14 mouse cellular contexts compared by ENCODE assay signal in the genomic region with DNA sequence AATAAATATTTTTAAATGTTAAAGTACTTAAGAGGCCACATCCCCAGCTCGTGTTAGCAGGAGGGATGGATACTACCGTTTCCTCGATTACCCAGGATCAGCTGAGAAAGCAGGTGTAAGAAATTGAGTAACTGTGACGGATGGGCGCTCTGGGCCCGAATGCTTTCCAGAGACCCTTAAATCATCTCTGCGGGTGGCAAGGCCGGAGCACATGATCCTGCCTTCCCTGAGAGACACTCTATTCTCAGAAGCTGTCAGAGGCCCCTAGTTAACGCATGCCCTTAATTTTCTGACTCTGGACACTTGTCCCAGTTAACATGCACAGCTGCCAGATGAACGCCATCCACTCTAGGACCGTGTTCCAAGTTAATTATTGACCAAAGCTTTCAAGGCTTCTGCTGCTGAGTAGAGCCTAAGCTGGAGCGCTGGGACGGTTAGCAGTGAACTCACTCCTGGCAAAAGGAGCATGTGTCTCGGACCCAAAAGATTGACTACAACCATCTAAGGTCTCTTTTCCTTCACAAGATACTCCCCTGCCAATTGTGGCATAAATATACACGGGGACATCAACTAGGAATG. TPM values are rescaled to one million over a fixed set of nuclear protein-coding genes. Genes with fewer than 3 reads are reported as not detected.
A peak's percentile ranks its signal among the peaks of the same experiment; 100 is the strongest.
DNase-seq lines count a peak whose midpoint lies in the region; ATAC-seq lines count a peak whose summit lies in the region.
"Had no signal": no experiment of that assay in that cellular context is flagged by ENCODE, and none has a peak within 500 bp of the region (broad histone marks: within the 10 kb centered on the region; RNA-seq: fewer than 3 reads in every experiment).

No protein-coding gene starts in this region.

- H3K4me2 ChIP-seq in intestine, embryonic 16.5 days (ENCODE audit: low read depth, low read length): no peak overlapping the region
- H3K4me2 ChIP-seq in neural tube, embryonic 13.5 days: no peak overlapping the region
- H3K4me2 ChIP-seq: heart, embryonic 13.5 days; midbrain, embryonic 12.5 days had no signal

- H3K36me3 ChIP-seq in intestine, embryonic 16.5 days (ENCODE audit: control insufficient read depth, insufficient read depth, low read length): no peaks in the 10 kb centered on the region
- no peaks in the 10 kb centered on the region for H3K36me3 ChIP-seq in neural tube, embryonic 13.5 days
- no peaks in the 10 kb centered on the region for H3K36me3 ChIP-seq in heart, embryonic 10.5 days
- H3K36me3 ChIP-seq: heart, embryonic 13.5 days; midbrain, embryonic 12.5 days had no signal

- H3K9me3 ChIP-seq in intestine, embryonic 16.5 days (ENCODE audit: control insufficient read depth, low read length): no peaks in the 10 kb centered on the region
- no peaks in the 10 kb centered on the region for H3K9me3 ChIP-seq in neural tube, embryonic 13.5 days
- no peaks in the 10 kb centered on the region for H3K9me3 ChIP-seq in heart, embryonic 10.5 days
- H3K9me3 ChIP-seq: heart, embryonic 13.5 days; midbrain, embryonic 12.5 days had no signal

- ATAC-seq in intestine, embryonic 16.5 days: peak; percentile 87
- ATAC-seq in neural tube, embryonic 13.5 days (ENCODE audit: low read depth): peak; percentile 34; the same call in 1 of the 2 replicates
- ATAC-seq: hindbrain, embryonic 16.5 days had no signal

- no peak overlapping the region for H3K27ac ChIP-seq in intestine, embryonic 16.5 days (ENCODE audit: low read length)
- H3K27ac ChIP-seq in neural tube, embryonic 13.5 days (replicated peaks): 0 out of 2 replicates have a peak overlapping the region, but pooled peaks have one; percentile 5
- H3K27ac ChIP-seq in heart, embryonic 10.5 days: no peak overlapping the region
- H3K27ac ChIP-seq: heart, embryonic 13.5 days; midbrain, embryonic 12.5 days had no signal

- no peak overlapping the region for H3K4me3 ChIP-seq in intestine, embryonic 16.5 days (ENCODE audit: low read length)
- no peak overlapping the region for H3K4me3 ChIP-seq in neural tube, embryonic 13.5 days
- no peak overlapping the region for H3K4me3 ChIP-seq in heart, embryonic 10.5 days
- H3K4me3 ChIP-seq: heart, embryonic 13.5 days; midbrain, embryonic 12.5 days had no signal

- intact Hi-C loops in left cerebral cortex, postnatal 10 days (cut with DNase I): no loop called here

- no peak overlapping the region for H3K9ac ChIP-seq in intestine, embryonic 16.5 days (ENCODE audit: low read depth, low read length)
- H3K9ac ChIP-seq in neural tube, embryonic 13.5 days: no peak overlapping the region
- H3K9ac ChIP-seq: heart, embryonic 13.5 days; midbrain, embryonic 12.5 days had no signal

- WGBS in intestine, embryonic 16.5 days: 54% methylated on average over 15 of the region's 15 CpGs
- WGBS in neural tube, embryonic 13.5 days: 31% methylated on average over 15 of the region's 15 CpGs
- WGBS in heart, embryonic 10.5 days: 82% methylated on average over 15 of the region's 15 CpGs

- no peaks in the 10 kb centered on the region for H3K27me3 ChIP-seq in intestine, embryonic 16.5 days (replicated peaks; ENCODE audit: control insufficient read depth, insufficient read depth, low read length)
- no peaks in the 10 kb centered on the region for H3K27me3 ChIP-seq in neural tube, embryonic 13.5 days
- H3K27me3 ChIP-seq in heart, embryonic 10.5 days (ENCODE audit: insufficient read depth, poor library complexity, severe bottlenecking): no peaks in the 10 kb centered on the region
- H3K27me3 ChIP-seq: heart, embryonic 13.5 days; midbrain, embryonic 12.5 days had no signal

- H3K4me1 ChIP-seq in intestine, embryonic 16.5 days (ENCODE audit: control insufficient read depth, insufficient read depth, low read length): no peaks in the 10 kb centered on the region
- H3K4me1 ChIP-seq in neural tube, embryonic 13.5 days (replicated peaks): peaks cover 29% of the 10 kb centered on the region
- peaks cover 58% of the 10 kb centered on the region for H3K4me1 ChIP-seq in heart, embryonic 10.5 days

- DNase-seq in gastrocnemius, postnatal 25 days: peak; percentile 33
- no peak for DNase-seq in gastrocnemius, postnatal 4 days (ENCODE audit: low spot score in 2 of 2)
- peak; percentile 45 for DNase-seq in kidney, postnatal 14 days
- no peak for DNase-seq in right cerebral cortex, adult 18-20 months
- no peak for DNase-seq in left cerebral cortex, postnatal 10 days (ENCODE audit: extremely low spot score in 1 of 2, low spot score in 2 of 2)
- no peak for DNase-seq in heart, embryonic 10.5 days (ENCODE audit: low spot score)
- DNase-seq: cerebellum, adult 18-20 months; spleen, adult 18-20 months; thymus, postnatal 14 days had no signal

RNA-seq across cellular contexts. Expression of gene Uck2, which starts 28.3 kb away (rescaled TPM):
- 10 to 100 TPM; 16.9 to 29.3 TPM for total RNA-seq in gastrocnemius, postnatal 25 days (2021)
- 10 to 100 TPM; 26.9 to 29.9 TPM for total RNA-seq in gastrocnemius, postnatal 4 days (2021)
- 30.8 and 36.8 TPM in 2 replicates for polyA plus RNA-seq in intestine, embryonic 16.5 days (2015; fragmentation: Nextera tagmentation; extraction: Ambion mirVana)
- 66.3 and 69.0 TPM in 2 replicates for polyA plus RNA-seq in neural tube, embryonic 13.5 days (2015; fragmentation: Nextera tagmentation; extraction: Ambion mirVana)
- total RNA-seq in left cerebral cortex, postnatal 10 days (2021): 10 to 100 TPM; 76.6 to 78.0 TPM
- 80.6 and 114 TPM in 2 replicates for polyA plus RNA-seq in heart, embryonic 10.5 days (2016; fragmentation: Nextera tagmentation; extraction: Ambion mirVana)

RNA-seq across cellular contexts. Expression of gene Tmco1, which starts 51.4 kb away (rescaled TPM):
- total RNA-seq in gastrocnemius, postnatal 25 days (2021): 10 to 100 TPM; 32.6 to 41.3 TPM
- total RNA-seq in gastrocnemius, postnatal 4 days (2021): 10 to 100 TPM; 45.2 to 50.6 TPM
- 132 and 133 TPM in 2 replicates for polyA plus RNA-seq in intestine, embryonic 16.5 days (2015; fragmentation: Nextera tagmentation; extraction: Ambion mirVana)
- 80.0 and 81.1 TPM in 2 replicates for polyA plus RNA-seq in neural tube, embryonic 13.5 days (2015; fragmentation: Nextera tagmentation; extraction: Ambion mirVana)
- total RNA-seq in left cerebral cortex, postnatal 10 days (2021): 10 to 100 TPM; 40.3 to 42.0 TPM
- 79.1 and 88.0 TPM in 2 replicates for polyA plus RNA-seq in heart, embryonic 10.5 days (2016; fragmentation: Nextera tagmentation; extraction: Ambion mirVana)

Comparison
In these comparisons a context has a peak if more than half of its experiments do, and no peak if none do; other contexts are left out.
1. DNase-seq: peak in gastrocnemius, postnatal 25 days (single experiment) and kidney, postnatal 14 days (single experiment); none in gastrocnemius, postnatal 4 days (0 of 2), right cerebral cortex, adult 18-20 months (single experiment), left cerebral cortex, postnatal 10 days (0 of 2) and heart, embryonic 10.5 days (single experiment).